Mouse (Mus musculus) midbrain, embryonic 12.5 days (tissue): ENCODE measurements at regions not wholly inside any gene's neighbourhood (a gene's known extent, or its start where the extent isn't known, plus 50 kb on each side); places are given as distances from the start of the nearest gene placed in this dataset.

Source experiments
- ATAC-seq: fragments of 200-750 bp; cut with Nextera tagmentation; 2 replicates; pipeline ENCODE4 v1.8.0; 2017; ENCODE audit warnings: low read depth, moderate TSS enrichment, moderate library complexity; ENCODE audit not compliant: low FRiP score
- H3K27ac ChIP-seq: fragments of 300-500 bp; sonication (generic); replicated peaks from 2 replicates; pipeline ENCODE4 v1.5.1; 2016; ENCODE audit warnings: mild to moderate bottlenecking
- H3K27me3 ChIP-seq: fragments of 300-500 bp; sonication (generic); 2 replicates; pipeline ENCODE4 v1.6.1; 2016; ENCODE audit warnings: mild to moderate bottlenecking
- H3K36me3 ChIP-seq: fragments of 300-500 bp; sonication (generic); 2 replicates; pipeline ENCODE4 v1.6.1; 2016
- H3K4me1 ChIP-seq: fragments of 300-500 bp; sonication (generic); 2 replicates; pipeline ENCODE4 v1.6.1; 2016
- H3K4me2 ChIP-seq: fragments of 300-500 bp; sonication (generic); replicated peaks from 2 replicates; pipeline ENCODE4 v1.6.1; 2016; ENCODE audit warnings: mild to moderate bottlenecking, moderate library complexity
- H3K4me3 ChIP-seq: fragments of 300-500 bp; sonication (generic); 2 replicates; pipeline ENCODE4 v1.5.1; 2016; ENCODE audit warnings: mild to moderate bottlenecking
- H3K9ac ChIP-seq: fragments of 300-500 bp; sonication (generic); replicated peaks from 2 replicates; pipeline ENCODE4 v1.6.1; 2016; ENCODE audit warnings: mild to moderate bottlenecking, moderate library complexity
- H3K9me3 ChIP-seq: fragments of 300-500 bp; sonication (generic); 2 replicates; pipeline ENCODE4 v1.6.1; 2016; ENCODE audit warnings: mild to moderate bottlenecking
- WGBS: fragments of 180-500 bp; shearing (Covaris S2); methylation state at CpG from one replicate; pipeline ENCODE4 v1.1.7; 2016; 5-methylcytosine and 5-hydroxymethylcytosine counted together

DNA sequence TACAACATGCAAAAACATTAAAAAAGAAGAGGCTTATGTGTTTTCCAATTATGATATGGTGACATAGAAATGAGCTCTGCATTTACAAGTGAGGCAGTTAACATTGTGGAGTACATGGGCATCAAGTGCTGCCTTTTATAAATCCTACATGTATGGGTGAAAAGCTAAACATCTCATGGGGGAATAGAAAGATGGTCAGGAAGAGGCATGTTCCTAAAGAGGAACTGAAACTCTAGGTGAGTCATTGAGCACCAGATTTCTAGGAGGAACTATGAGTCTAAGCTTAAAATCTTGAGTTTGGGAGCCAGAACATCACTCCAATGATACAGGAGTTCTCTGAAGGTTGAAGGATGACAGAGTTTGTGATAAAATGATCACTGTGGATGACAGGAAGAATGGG, 1010.2 kb downstream of the Slitrk1 start:
- Histone ChIP-seq H3K27me3 (no peaks in the 10 kb centered on the region), H3K9me3 (no peaks in the 10 kb centered on the region), H3K9ac (no peak overlapping the region), H3K4me3 (no peak overlapping the region), H3K36me3 (no peaks in the 10 kb centered on the region), H3K4me1 (no peaks in the 10 kb centered on the region), H3K27ac (no peak overlapping the region), H3K4me2 (no peak overlapping the region)
- no peak for ATAC-seq

DNA sequence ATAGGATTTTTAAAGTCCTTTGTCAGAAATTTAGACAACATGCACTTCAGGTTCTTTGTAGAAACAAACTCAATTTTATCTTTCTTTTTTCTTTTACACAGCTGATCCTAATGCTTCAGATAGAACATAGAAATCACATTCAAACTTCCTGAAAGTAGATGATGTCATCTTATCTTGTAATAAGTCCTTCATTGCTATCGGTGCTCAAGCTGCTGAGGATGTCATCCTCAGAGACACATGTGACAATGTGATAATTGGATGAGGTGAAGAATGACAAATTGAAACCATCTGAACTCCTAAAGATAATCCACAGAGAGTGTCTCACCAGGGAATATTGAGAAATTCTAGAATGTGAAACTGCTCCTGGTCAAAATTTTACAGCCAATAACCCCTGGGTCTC, 1012.1 kb downstream of the Slitrk1 start:
- Histone ChIP-seq H3K4me2 (no peak overlapping the region), H3K4me3 (no peak overlapping the region), H3K9me3 (no peaks in the 10 kb centered on the region), H3K27ac (no peak overlapping the region), H3K4me1 (no peaks in the 10 kb centered on the region), H3K36me3 (no peaks in the 10 kb centered on the region), H3K27me3 (no peaks in the 10 kb centered on the region), H3K9ac (no peak overlapping the region)
- no peak for ATAC-seq
- whole genome bisulfite sequencing = 70% methylated on average over 1 of the region's 1 CpGs

DNA sequence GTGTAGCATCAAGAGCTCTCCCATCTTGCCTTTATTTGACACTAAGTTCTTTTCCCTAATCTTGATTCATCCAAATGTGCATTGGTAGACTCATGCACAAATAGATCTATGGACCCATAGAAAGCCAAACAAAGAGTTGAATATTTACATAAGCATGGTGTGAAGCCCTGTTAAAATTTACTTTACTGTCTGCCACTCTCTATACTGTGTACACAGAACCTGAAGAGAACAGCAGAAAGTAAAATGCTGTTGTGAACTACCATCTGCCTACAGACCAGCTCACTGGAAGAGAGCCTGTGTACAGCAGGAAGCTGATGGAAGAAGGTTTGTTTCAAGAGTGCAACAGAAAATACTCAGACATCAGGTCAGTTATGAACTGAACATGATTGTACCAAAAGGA, 1053.1 kb downstream of the Slitrk1 start:
- Histone ChIP-seq H3K4me1 (no peaks in the 10 kb centered on the region), H3K9ac (no peak overlapping the region), H3K27me3 (no peaks in the 10 kb centered on the region), H3K9me3 (no peaks in the 10 kb centered on the region), H3K4me3 (no peak overlapping the region), H3K4me2 (no peak overlapping the region), H3K36me3 (no peaks in the 10 kb centered on the region), H3K27ac (no peak overlapping the region)
- ATAC-seq = no peak

- ATAC-seq = no peak
- 87% methylated on average over 7 of the region's 7 CpGs for WGBS
- Histone ChIP-seq H3K4me1 (no peaks in the 10 kb centered on the region; the same call in 1 of the 2 replicates), H3K27me3 (no peaks in the 10 kb centered on the region), H3K9me3 (no peaks in the 10 kb centered on the region), H3K4me2 (no peak overlapping the region), H3K4me3 (no peak overlapping the region), H3K9ac (no peak overlapping the region), H3K27ac (no peak overlapping the region), H3K36me3 (no peaks in the 10 kb centered on the region)
These were observed 1064.3 kb downstream of the Slitrk1 start for GRCm38 (mm10) chr14:107849688-107850087.

- no peak overlapping the region for H3K4me3 ChIP-seq
- H3K4me2 ChIP-seq = no peak overlapping the region
- no peak overlapping the region for H3K9ac ChIP-seq
- no peak overlapping the region for H3K27ac ChIP-seq
- no peaks in the 10 kb centered on the region for H3K27me3 ChIP-seq
- peak; percentile 86 for ATAC-seq
- no peaks in the 10 kb centered on the region; the same call in 1 of the 2 replicates for H3K4me1 ChIP-seq
- H3K9me3 ChIP-seq = no peaks in the 10 kb centered on the region
- 38% methylated on average over 3 of the region's 3 CpGs for WGBS
- no peaks in the 10 kb centered on the region for H3K36me3 ChIP-seq
These were observed 1068.4 kb downstream of the Slitrk1 start for GRCm38 (mm10) chr14:107845289-107846215.

GRCm38 (mm10) chr14:107844533-107844932, 1069.4 kb downstream of the Slitrk1 start:
- no peak overlapping the region for H3K9ac ChIP-seq
- WGBS = 89% methylated on average over 2 of the region's 2 CpGs
- ATAC-seq = no peak

DNA sequence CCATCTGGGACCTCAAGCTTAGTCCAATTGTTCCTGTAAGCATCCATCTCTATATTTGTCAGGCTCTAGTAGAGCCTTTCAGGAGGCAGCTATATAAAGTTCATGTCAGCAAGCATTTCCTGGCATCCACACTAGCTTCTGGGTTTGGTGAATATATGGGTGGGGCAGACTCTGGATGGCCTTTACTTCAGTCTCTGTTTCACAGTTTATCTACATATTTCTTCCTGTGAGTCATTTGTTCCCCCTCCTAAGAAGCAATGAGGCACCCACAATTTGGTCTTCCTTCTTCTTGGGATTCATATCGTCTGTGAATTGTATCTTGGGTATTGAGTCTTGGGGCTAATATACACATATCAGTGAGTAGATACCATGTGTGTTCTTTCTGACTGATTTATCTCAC, 1081.0 kb downstream of the Slitrk1 start:
- WGBS = 85% methylated on average over 1 of the region's 1 CpGs
- no peak overlapping the region for H3K4me2 ChIP-seq
- H3K4me3 ChIP-seq = no peak overlapping the region
- H3K9me3 ChIP-seq = no peaks in the 10 kb centered on the region
- H3K36me3 ChIP-seq = no peaks in the 10 kb centered on the region
- no peaks in the 10 kb centered on the region for H3K4me1 ChIP-seq
- no peaks in the 10 kb centered on the region for H3K27me3 ChIP-seq
- no peak overlapping the region for H3K9ac ChIP-seq
- ATAC-seq = no peak
- H3K27ac ChIP-seq = no peak overlapping the region

More at GRCm38 (mm10) chr14:107844533-107844932, 1069.4 kb downstream of the Slitrk1 start:
- Histone ChIP-seq H3K27me3 (no peaks in the 10 kb centered on the region), H3K27ac (no peak overlapping the region), H3K4me1 (no peaks in the 10 kb centered on the region; the same call in 1 of the 2 replicates), H3K9me3 (no peaks in the 10 kb centered on the region), H3K36me3 (no peaks in the 10 kb centered on the region), H3K4me2 (no peak overlapping the region), H3K4me3 (no peak overlapping the region)

DNA sequence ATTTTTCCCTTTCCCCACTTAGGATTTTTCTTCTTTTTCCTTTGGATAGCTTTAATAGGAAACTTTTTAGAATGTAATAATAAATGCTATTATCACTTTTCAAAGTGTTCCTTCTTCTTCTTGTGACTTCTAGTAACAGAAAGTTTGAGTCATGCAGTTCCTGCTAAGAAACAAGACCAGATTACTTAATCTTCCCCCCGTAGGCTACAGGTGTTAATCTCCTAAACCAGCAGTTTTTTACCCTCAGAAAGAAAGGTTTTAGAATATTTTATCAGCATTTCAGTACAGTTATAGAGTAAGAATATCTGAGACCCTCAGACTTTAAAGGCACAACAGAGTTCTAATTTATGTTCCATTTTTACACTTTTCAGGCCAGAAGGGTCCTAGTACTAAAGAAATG, 1128.7 kb downstream of the Slitrk1 start:
- H3K9me3 ChIP-seq = no peaks in the 10 kb centered on the region
- H3K9ac ChIP-seq = no peak overlapping the region
- WGBS = 71% methylated on average over 1 of the region's 1 CpGs
- no peak overlapping the region for H3K27ac ChIP-seq
- no peak for ATAC-seq
- H3K4me2 ChIP-seq = no peak overlapping the region
- no peaks in the 10 kb centered on the region for H3K4me1 ChIP-seq
- no peaks in the 10 kb centered on the region for H3K27me3 ChIP-seq
- no peak overlapping the region for H3K4me3 ChIP-seq
- H3K36me3 ChIP-seq = no peaks in the 10 kb centered on the region
